In the genomic region with DNA sequence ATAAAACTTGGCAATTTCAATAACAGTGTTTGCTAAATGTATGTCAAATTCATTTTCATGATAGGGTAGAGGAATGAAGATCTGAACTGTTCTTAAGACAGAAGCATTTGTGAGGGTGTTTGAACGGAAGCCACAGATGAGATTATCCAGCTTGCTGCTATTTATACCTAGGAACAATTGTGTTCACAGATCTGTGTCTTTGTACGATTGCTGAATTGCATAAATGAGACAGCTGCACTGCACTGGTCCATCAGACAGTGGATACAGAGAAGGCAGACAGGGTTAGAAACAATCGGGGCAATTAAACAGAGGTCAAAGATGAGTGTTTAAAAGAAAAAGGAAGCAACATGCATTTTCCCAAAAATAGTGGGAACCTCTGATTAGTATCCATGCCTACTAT, we compare ENCODE assay signal across 24 mouse cellular contexts.
A peak's percentile ranks its signal among the peaks of the same experiment; 100 is the strongest.
DNase-seq lines count a peak whose midpoint lies in the region; ATAC-seq and TF ChIP-seq lines count a peak whose summit lies in the region.
"Had no signal": no experiment of that assay in that cellular context is flagged by ENCODE, and none has a peak within 500 bp of the region (broad histone marks: within the 10 kb centered on the region; RNA-seq: fewer than 3 reads in every experiment).

No protein-coding gene starts in this region.

- TF ChIP-seq EP300 in heart, adult 2 months (IDR thresholded peaks at IDR 0.05; ENCODE audit: insufficient read depth, low read depth, low read length) = no peak

- DNase-seq in frontal cortex, postnatal 14 days (ENCODE audit: low spot score in 2 of 2) = no peak
- DNase-seq in left cerebral cortex, postnatal 14 days (ENCODE audit: low spot score in 2 of 2) = peak; percentile 8 to 37
- no peak for DNase-seq in left cerebral cortex, postnatal 36 days (ENCODE audit: low spot score in 2 of 2)
- DNase-seq in heart, adult 2 months = no peak
- DNase-seq: adrenal gland, postnatal 14 days; cerebellum, adult 18-20 months; cerebellum, postnatal 25 days; embryo, embryonic 11 days; heart, adult 18-20 months; kidney, adult 18-20 months; lung, postnatal 4 days; spleen, adult 18-20 months; thymus, adult 18-20 months; thymus, postnatal 4 days had no signal

- intact Hi-C loops in left cerebral cortex, postnatal 14 days (cut with DNase I) = no loop called here
- intact Hi-C loops in left cerebral cortex, postnatal 36 days (cut with DNase I) = no loop called here
- intact Hi-C loops in heart, adult 2 months (cut with DNase I) = no loop called here

- no peak overlapping the region for H3K4me2 ChIP-seq in forebrain, embryonic 16.5 days (ENCODE audit: low read length)
- H3K4me2 ChIP-seq: limb, embryonic 13.5 days; lung, embryonic 15.5 days had no signal

- no peak for TF ChIP-seq CTCF in olfactory bulb, adult 2 months (IDR thresholded peaks at IDR 0.05; ENCODE audit: insufficient read depth, low read depth, low read length)
- no peak for TF ChIP-seq CTCF in heart, adult 2 months (IDR thresholded peaks at IDR 0.05)

- H3K4me1 ChIP-seq in forebrain, embryonic 16.5 days (replicated peaks; ENCODE audit: control insufficient read depth, insufficient read depth, low read length) = no peaks in the 10 kb centered on the region
- H3K4me1 ChIP-seq in olfactory bulb, adult 2 months (ENCODE audit: control insufficient read depth, insufficient read depth, low read length) = peaks cover 3% of the 10 kb centered on the region
- no peaks in the 10 kb centered on the region for H3K4me1 ChIP-seq in heart, adult 2 months (ENCODE audit: control insufficient read depth, insufficient read depth, low read length)
- H3K4me1 ChIP-seq: hindbrain, embryonic 10.5 days; limb, embryonic 13.5 days; lung, embryonic 15.5 days; midbrain, embryonic 10.5 days had no signal

- 55% methylated on average over 3 of the region's 3 CpGs for WGBS in forebrain, embryonic 16.5 days
- WGBS in olfactory bulb, adult 2 months = 16% methylated on average over 3 of the region's 3 CpGs
- 43% methylated on average over 3 of the region's 3 CpGs for WGBS in heart, adult 2 months

- no peaks in the 10 kb centered on the region for H3K79me2 ChIP-seq in heart, adult 2 months (replicated peaks; ENCODE audit: control insufficient read depth, insufficient read depth, low read length)

- no peak overlapping the region for H3K4me3 ChIP-seq in forebrain, embryonic 16.5 days (replicated peaks; ENCODE audit: low read length)
- no peak overlapping the region for H3K4me3 ChIP-seq in olfactory bulb, adult 2 months (ENCODE audit: insufficient read depth, low read depth, low read length)
- H3K4me3 ChIP-seq in heart, adult 2 months = no peak overlapping the region
- H3K4me3 ChIP-seq: hindbrain, embryonic 10.5 days; limb, embryonic 13.5 days; lung, embryonic 15.5 days; midbrain, embryonic 10.5 days had no signal

- no peaks in the 10 kb centered on the region for H3K9me3 ChIP-seq in forebrain, embryonic 16.5 days (ENCODE audit: control insufficient read depth, low read length)
- H3K9me3 ChIP-seq: hindbrain, embryonic 10.5 days; limb, embryonic 13.5 days; lung, embryonic 15.5 days; midbrain, embryonic 10.5 days had no signal

- no peak for TF ChIP-seq POLR2A in olfactory bulb, adult 2 months (IDR thresholded peaks at IDR 0.05; ENCODE audit: insufficient read depth, low read depth, low read length)
- no peak for TF ChIP-seq POLR2A in heart, adult 2 months (IDR thresholded peaks at IDR 0.05; ENCODE audit: insufficient read depth, low read depth, low read length)

- no peaks in the 10 kb centered on the region for H3K36me3 ChIP-seq in forebrain, embryonic 16.5 days (ENCODE audit: control insufficient read depth, insufficient read depth)
- no peaks in the 10 kb centered on the region for H3K36me3 ChIP-seq in heart, adult 2 months (ENCODE audit: control insufficient read depth, insufficient read depth, low read length)
- H3K36me3 ChIP-seq: hindbrain, embryonic 10.5 days; limb, embryonic 13.5 days; lung, embryonic 15.5 days; midbrain, embryonic 10.5 days had no signal

- ATAC-seq in frontal cortex, adult (ENCODE audit: low TSS enrichment) = peak; percentile 90
- ATAC-seq in forebrain, embryonic 16.5 days = peak; percentile 77

- no peaks in the 10 kb centered on the region for H3K27me3 ChIP-seq in forebrain, embryonic 16.5 days (replicated peaks; ENCODE audit: control insufficient read depth, insufficient read depth, low read length)
- no peaks in the 10 kb centered on the region for H3K27me3 ChIP-seq in heart, adult 2 months (ENCODE audit: control insufficient read depth, insufficient read depth, low read length)
- H3K27me3 ChIP-seq: CH12.LX; limb, embryonic 13.5 days; lung, embryonic 15.5 days had no signal

- H3K9ac ChIP-seq in forebrain, embryonic 16.5 days (replicated peaks; ENCODE audit: low read depth, low read length) = no peak overlapping the region
- H3K9ac ChIP-seq in heart, adult 2 months (ENCODE audit: low read depth, low read length) = no peak overlapping the region
- H3K9ac ChIP-seq: limb, embryonic 13.5 days; liver, embryonic 14.5 days; lung, embryonic 15.5 days had no signal

- H3K27ac ChIP-seq in forebrain, embryonic 16.5 days (ENCODE audit: low read length) = no peak overlapping the region
- peak overlapping the region; percentile 21; the same call in 1 of the 2 replicates for H3K27ac ChIP-seq in olfactory bulb, adult 2 months (ENCODE audit: insufficient read depth, low read depth, low read length)
- no peak overlapping the region for H3K27ac ChIP-seq in heart, adult 2 months
- H3K27ac ChIP-seq: hindbrain, embryonic 10.5 days; kidney, postnatal 0 days; limb, embryonic 13.5 days; liver, embryonic 14.5 days; lung, embryonic 15.5 days; midbrain, embryonic 10.5 days had no signal

Comparison
In these comparisons a context has a peak if more than half of its experiments do, and no peak if none do; other contexts are left out.
1. DNase-seq: peak in left cerebral cortex, postnatal 14 days (2 of 2); none in frontal cortex, postnatal 14 days (0 of 2), left cerebral cortex, postnatal 36 days (0 of 2) and heart, adult 2 months (0 of 2).